Mouse (Mus musculus): ENCODE data around the gene Gstt4. TPM values are rescaled to one million over a fixed set of nuclear protein-coding genes. Genes with fewer than 3 reads are reported as not detected.
A peak's percentile ranks its signal among the peaks of the same experiment; 100 is the strongest.
"Not testable (repeated sequence)": the region's sequence is repeated elsewhere in the genome, so short reads cannot be mapped to it uniquely, and the experiment has no call there.

The Gstt4 gene
- polyA plus RNA-seq, 1 experiment from 2014 or later = not detected

DNA sequence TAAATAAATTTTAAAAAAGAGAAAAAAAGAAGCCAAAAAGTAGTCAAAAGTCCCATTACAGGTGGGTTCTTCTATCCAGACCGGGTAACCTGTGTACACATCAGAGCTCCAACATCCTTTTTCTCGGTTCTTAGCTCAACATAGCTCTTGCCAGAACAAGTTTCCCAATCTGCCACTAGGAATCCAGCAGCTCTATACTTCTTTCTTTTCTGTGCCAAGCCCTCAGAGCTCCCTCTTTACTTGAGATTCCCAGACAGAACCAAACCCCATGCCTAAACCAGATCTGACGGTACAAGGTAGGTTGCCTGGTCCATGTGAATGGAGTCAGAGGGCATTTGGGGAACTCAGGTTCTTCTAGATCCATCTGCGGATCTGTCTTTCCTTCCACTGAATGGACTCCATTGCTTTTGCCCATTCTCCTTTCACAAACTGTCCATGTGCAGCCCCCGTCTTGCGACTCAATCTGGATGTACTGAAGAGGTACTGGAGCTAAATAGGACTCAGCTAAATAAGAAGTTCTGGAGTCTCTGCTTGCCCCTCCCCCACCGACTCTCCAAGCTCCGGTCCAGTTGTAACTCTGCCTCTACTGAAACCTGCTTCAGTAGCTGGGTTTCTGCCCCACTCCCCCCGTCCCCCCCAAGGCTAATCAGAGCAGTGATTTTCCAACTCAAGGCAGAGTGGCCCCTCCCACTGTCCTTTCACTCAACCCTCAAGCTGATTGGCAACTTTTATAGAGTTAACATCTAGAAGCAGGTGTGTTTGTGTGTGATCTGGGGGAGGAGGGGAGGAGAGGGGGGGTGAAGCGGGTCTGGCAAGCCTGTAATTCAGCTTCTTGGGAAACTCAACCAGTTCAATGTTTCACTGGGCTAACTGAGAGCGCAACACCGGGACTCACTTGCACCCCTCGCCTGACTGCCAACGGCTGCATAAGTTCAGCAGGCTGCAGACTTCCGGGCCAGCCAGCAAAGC is 42.9 kb downstream of the Gstt4 start:
- peak overlapping the region; percentile 48 for H3K4me3 ChIP-seq (replicated peaks)
- ATAC-seq (replicated peaks; ENCODE audit: low FRiP score) = peak; percentile 59
- H3K9me3 ChIP-seq (replicated peaks) = no peaks in the 10 kb centered on the region
- peak overlapping the region; percentile 85 for H3K27ac ChIP-seq
- H3K4me2 ChIP-seq = peak overlapping the region; percentile 82
- H3K9ac ChIP-seq = no peak overlapping the region
- 31% methylated on average over 15 of the region's 15 CpGs for WGBS
- H3K36me3 ChIP-seq = no peaks in the 10 kb centered on the region
- peaks cover 13% of the 10 kb centered on the region; the same call in 1 of the 2 replicates for H3K27me3 ChIP-seq
- peaks cover 12% of the 10 kb centered on the region for H3K4me1 ChIP-seq

- Histone ChIP-seq H3K27ac (no peak overlapping the region), H3K36me3 (no peaks in the 10 kb centered on the region), H3K4me2 (no peak overlapping the region), H3K4me1 (peaks cover 14% of the 10 kb centered on the region), H3K9ac (no peak overlapping the region), H3K27me3 (peaks cover 13% of the 10 kb centered on the region; the same call in 1 of the 2 replicates), H3K4me3 (replicated peaks) (no peak overlapping the region), H3K9me3 (replicated peaks) (no peaks in the 10 kb centered on the region)
- WGBS = 81% methylated on average over 2 of the region's 2 CpGs
- no peak for ATAC-seq (replicated peaks; ENCODE audit: low FRiP score)
Measured at GRCm38 (mm10) chr10:75777885-75778284, 44.5 kb downstream of the Gstt4 start.

- no peak for ATAC-seq (replicated peaks; ENCODE audit: low FRiP score)
- 87% methylated on average over 6 of the region's 6 CpGs for WGBS
- no peaks in the 10 kb centered on the region for H3K9me3 ChIP-seq (replicated peaks)
- peaks cover 25% of the 10 kb centered on the region for H3K4me1 ChIP-seq
- H3K27me3 ChIP-seq = peaks cover 13% of the 10 kb centered on the region; the same call in 1 of the 2 replicates
- no peaks in the 10 kb centered on the region for H3K36me3 ChIP-seq
- H3K9ac ChIP-seq = no peak overlapping the region
- H3K4me2 ChIP-seq = no peak overlapping the region
- H3K27ac ChIP-seq = no peak overlapping the region
- H3K4me3 ChIP-seq (replicated peaks) = no peak overlapping the region
Measured at GRCm38 (mm10) chr10:75776562-75776961, 45.8 kb downstream of the Gstt4 start.

DNA sequence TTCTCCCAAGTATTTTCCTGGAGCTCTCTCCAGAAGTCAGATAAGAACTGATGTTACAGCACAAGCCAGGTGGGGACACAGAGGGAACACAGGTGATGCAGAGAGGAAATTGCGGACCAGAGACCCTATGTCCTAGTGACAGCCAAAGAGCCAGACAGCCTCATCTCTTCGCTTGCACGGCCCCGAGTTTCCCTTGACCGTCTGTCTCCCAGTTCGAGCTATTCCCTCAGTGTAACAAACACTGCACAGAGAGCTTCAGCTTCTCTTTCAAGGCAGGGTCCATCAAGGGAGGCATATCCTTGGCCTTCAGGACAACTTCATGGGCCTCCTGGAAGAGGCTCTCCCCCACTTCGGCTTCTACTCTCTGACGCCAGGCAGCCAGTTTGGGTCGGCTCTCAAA is 47.8 kb downstream of the Gstt4 start:
- Histone ChIP-seq H3K36me3 (no peaks in the 10 kb centered on the region), H3K9me3 (replicated peaks) (no peaks in the 10 kb centered on the region), H3K9ac (no peak overlapping the region), H3K4me2 (no peak overlapping the region), H3K4me1 (peaks cover 12% of the 10 kb centered on the region), H3K27ac (no peak overlapping the region), H3K27me3 (0 out of 2 replicates have a peak, but pooled peaks cover 5% of the 10 kb centered on the region), H3K4me3 (replicated peaks) (no peak overlapping the region)
- 90% methylated on average over 9 of the region's 9 CpGs for WGBS
- no peak for ATAC-seq (replicated peaks; ENCODE audit: low FRiP score)

- no peak for ATAC-seq (replicated peaks; ENCODE audit: low FRiP score)
- 86% methylated on average over 5 of the region's 5 CpGs for WGBS
- H3K27ac ChIP-seq = no peak overlapping the region
- H3K9ac ChIP-seq = no peak overlapping the region
- H3K36me3 ChIP-seq = no peaks in the 10 kb centered on the region
- H3K9me3 ChIP-seq (replicated peaks) = no peaks in the 10 kb centered on the region
- H3K27me3 ChIP-seq = 0 out of 2 replicates have a peak, but pooled peaks cover 3% of the 10 kb centered on the region
- peaks cover 12% of the 10 kb centered on the region for H3K4me1 ChIP-seq
- peak overlapping the region; percentile 98; the same call in 1 of the 2 replicates for H3K4me2 ChIP-seq
- no peak overlapping the region for H3K4me3 ChIP-seq (replicated peaks)
Measured at GRCm38 (mm10) chr10:75774102-75774501, 48.2 kb downstream of the Gstt4 start.

GRCm38 (mm10) chr10:75772795-75773664 is 49.3 kb downstream of the Gstt4 start, which contains the start of gene Ddt:
Ddt (minus strand) TSS chr10:75773414.
- H3K9me3 ChIP-seq (replicated peaks) = no peaks in the 10 kb centered on the region
- H3K36me3 ChIP-seq = no peaks in the 10 kb centered on the region
- peak within 1 kb of the TSS; percentile 78 for H3K27ac ChIP-seq
- H3K4me3 ChIP-seq (replicated peaks) = peak within 1 kb of the TSS; percentile 78
- peak within 1 kb of the TSS; percentile 71 for H3K9ac ChIP-seq
- under 1% methylated on average over 45 of the region's 47 CpGs for WGBS
- peak within 1 kb of the TSS; percentile 98 for H3K4me2 ChIP-seq
- ATAC-seq (replicated peaks; ENCODE audit: low FRiP score) = peak; percentile 96
- 0 out of 2 replicates have a peak, but pooled peaks cover 3% of the 10 kb centered on the region for H3K27me3 ChIP-seq
- peaks cover 12% of the 10 kb centered on the region for H3K4me1 ChIP-seq

DNA sequence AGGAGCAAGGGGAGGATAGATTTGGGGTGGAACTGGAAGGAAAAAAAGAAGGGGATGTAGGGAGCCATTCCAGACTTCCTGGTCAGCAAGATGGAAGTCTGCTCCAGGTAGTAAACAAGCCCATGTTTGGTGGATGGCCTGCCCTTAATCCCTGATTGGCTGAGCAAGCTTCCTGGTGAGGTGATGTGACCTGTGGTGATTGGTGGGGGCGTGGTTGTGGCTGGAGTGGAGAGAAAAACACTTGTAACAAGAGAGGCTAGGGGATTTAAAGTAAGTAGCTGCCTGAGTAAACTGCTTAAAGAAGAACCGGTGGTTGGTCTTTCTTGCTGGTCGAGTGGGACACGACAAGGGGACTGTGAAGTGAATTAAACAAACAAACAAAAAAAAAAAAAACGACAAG is 54.6 kb downstream of the Gstt4 start:
- not testable (repeated sequence) for H3K9ac ChIP-seq; H3K9me3 ChIP-seq (replicated peaks); H3K27ac ChIP-seq; H3K27me3 ChIP-seq; H3K36me3 ChIP-seq; H3K4me3 ChIP-seq (replicated peaks); H3K4me2 ChIP-seq; ATAC-seq (replicated peaks; ENCODE audit: low FRiP score)
- H3K4me1 ChIP-seq = peaks cover 20% of the 10 kb centered on the region
- 37% methylated on average over 5 of the region's 5 CpGs for WGBS

DNA sequence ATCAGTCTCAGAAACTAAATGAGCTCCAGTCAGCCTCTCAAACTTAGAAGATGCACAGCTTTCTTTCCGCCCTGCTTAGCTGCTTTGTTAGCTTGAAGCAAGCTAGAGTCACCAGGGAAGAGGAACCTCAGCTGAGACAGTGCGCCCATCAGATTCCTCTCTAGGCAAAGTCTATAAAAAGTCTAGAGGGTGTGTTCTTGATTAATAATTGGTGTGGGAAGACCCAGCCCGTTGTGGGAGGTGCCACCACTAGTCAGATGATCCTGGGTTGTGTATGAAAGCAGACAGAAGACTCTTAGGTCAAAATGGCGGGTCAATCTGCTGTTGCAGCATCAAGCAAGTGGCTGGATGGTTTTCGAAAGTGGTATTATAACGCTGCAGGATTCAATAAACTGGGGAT is 55.5 kb downstream of the Gstt4 start:
- no peaks in the 10 kb centered on the region for H3K27me3 ChIP-seq
- no peak overlapping the region for H3K27ac ChIP-seq
- no peak overlapping the region for H3K4me3 ChIP-seq (replicated peaks)
- 86% methylated on average over 6 of the region's 6 CpGs for WGBS
- H3K4me1 ChIP-seq = peaks cover 14% of the 10 kb centered on the region
- peaks cover under 1% of the 10 kb centered on the region; the same call in 1 of the 2 replicates for H3K36me3 ChIP-seq
- H3K9me3 ChIP-seq (replicated peaks) = no peaks in the 10 kb centered on the region
- no peak overlapping the region for H3K4me2 ChIP-seq
- ATAC-seq (replicated peaks; ENCODE audit: low FRiP score) = no peak
- no peak overlapping the region for H3K9ac ChIP-seq

Other genes starting within 250 kb of the Gstt4 start
- 6.7 and 7.7 TPM in 2 replicates for gene Ggt5, start 233.2 kb downstream of the Gstt4 start, polyA plus RNA-seq (2015; fragmentation: Nextera tagmentation; extraction: Ambion mirVana)
- gene Susd2, start 178.5 kb downstream of the Gstt4 start, polyA plus RNA-seq (2015; fragmentation: Nextera tagmentation; extraction: Ambion mirVana) = 16.5 and 22.6 TPM in 2 replicates
- gene Cabin1, start 58.2 kb downstream of the Gstt4 start, polyA plus RNA-seq (2015; fragmentation: Nextera tagmentation; extraction: Ambion mirVana) = 35.1 and 37.8 TPM in 2 replicates
- 81.8 and 84.2 TPM in 2 replicates for gene Ddt, start 49.1 kb downstream of the Gstt4 start, polyA plus RNA-seq (2015; fragmentation: Nextera tagmentation; extraction: Ambion mirVana)
- gene Gm20441, start 41.6 kb downstream of the Gstt4 start, polyA plus RNA-seq (2015; fragmentation: Nextera tagmentation; extraction: Ambion mirVana) = 0.40 TPM in 1 of 2 replicates, not detected in the other
- gene Gstt3, start 41.1 kb downstream of the Gstt4 start, polyA plus RNA-seq (2015; fragmentation: Nextera tagmentation; extraction: Ambion mirVana) = 42.2 and 43.8 TPM in 2 replicates
- 12.6 and 15.8 TPM in 2 replicates for gene Gstt1, start 24.0 kb downstream of the Gstt4 start, polyA plus RNA-seq (2015; fragmentation: Nextera tagmentation; extraction: Ambion mirVana)
- 38.2 and 39.6 TPM in 2 replicates for gene Gstt2, start 14.9 kb upstream of the Gstt4 start, polyA plus RNA-seq (2015; fragmentation: Nextera tagmentation; extraction: Ambion mirVana)
- 2,032 and 2,056 TPM in 2 replicates for gene Mif, start 37.7 kb upstream of the Gstt4 start, polyA plus RNA-seq (2015; fragmentation: Nextera tagmentation; extraction: Ambion mirVana)
- gene Derl3, start 70.9 kb upstream of the Gstt4 start, polyA plus RNA-seq (2015; fragmentation: Nextera tagmentation; extraction: Ambion mirVana) = 3.3 and 5.0 TPM in 2 replicates
- 219 and 239 TPM in 2 replicates for gene Smarcb1, start 99.1 kb upstream of the Gstt4 start, polyA plus RNA-seq (2015; fragmentation: Nextera tagmentation; extraction: Ambion mirVana)
- gene Chchd10, start 110.6 kb upstream of the Gstt4 start, polyA plus RNA-seq (2015; fragmentation: Nextera tagmentation; extraction: Ambion mirVana) = 140 and 148 TPM in 2 replicates
- gene Mmp11, start 114.0 kb upstream of the Gstt4 start, polyA plus RNA-seq (2015; fragmentation: Nextera tagmentation; extraction: Ambion mirVana) = 48.2 and 57.3 TPM in 2 replicates
- gene Gm867, start 118.1 kb upstream of the Gstt4 start, polyA plus RNA-seq (2015; fragmentation: Nextera tagmentation; extraction: Ambion mirVana) = 0.30 and 1.0 TPM in 2 replicates
- 0.57 and 1.2 TPM in 2 replicates for gene Vpreb3, start 120.5 kb upstream of the Gstt4 start, polyA plus RNA-seq (2015; fragmentation: Nextera tagmentation; extraction: Ambion mirVana)
- 0.05 TPM in 1 of 2 replicates, not detected in the other for gene Gm5134, start 132.0 kb upstream of the Gstt4 start, polyA plus RNA-seq (2015; fragmentation: Nextera tagmentation; extraction: Ambion mirVana)
- 24.6 and 24.9 TPM in 2 replicates for gene Zfp280b, start 210.1 kb upstream of the Gstt4 start, polyA plus RNA-seq (2015; fragmentation: Nextera tagmentation; extraction: Ambion mirVana)

Measured in kidney, embryonic 15.5 days (tissue).